Mouse (Mus musculus): ENCODE data around the gene Usp8.

Usp8 gene

GRCm38 (mm10) chr2:126706759-126707437, at the start of gene Usp8:
Gene Usp8 (plus strand): TSS chr2:126707328.
- peak; percentile 97 for DNase-seq

- peak; percentile 27 for DNase-seq
These were observed 43.6 kb upstream of the Usp8 start for GRCm38 (mm10) chr2:126663481-126663880.

GRCm38 (mm10) chr2:126665984-126666383, 41.1 kb upstream of the Usp8 start:
- DNase-seq: no peak

- DNase-seq: no peak
These were observed 38.4 kb upstream of the Usp8 start for GRCm38 (mm10) chr2:126668621-126669252.

GRCm38 (mm10) chr2:126673317-126674242, 33.5 kb upstream of the Usp8 start:
- DNase-seq: no peak

GRCm38 (mm10) chr2:126674441-126675168, 32.5 kb upstream of the Usp8 start:
- no peak for DNase-seq

- peak; percentile 87 for DNase-seq
These were observed 31.7 kb upstream of the Usp8 start for GRCm38 (mm10) chr2:126675169-126676121.

GRCm38 (mm10) chr2:126676122-126676515, 31.0 kb upstream of the Usp8 start, which contains the start of gene Gabpb1:
Gene Gabpb1 (minus strand): TSS chr2:126676337.
- DNase-seq: peak; percentile 30

- DNase-seq: no peak
These were observed 29.8 kb upstream of the Usp8 start for GRCm38 (mm10) chr2:126677366-126677765.

- no peak for DNase-seq
These were observed 24.8 kb upstream of the Usp8 start for GRCm38 (mm10) chr2:126682333-126682732.

GRCm38 (mm10) chr2:126682937-126683336, 24.2 kb upstream of the Usp8 start:
- no peak for DNase-seq

GRCm38 (mm10) chr2:126691290-126691689, 15.8 kb upstream of the Usp8 start:
- DNase-seq: no peak

- no peak for DNase-seq
These were observed 11.8 kb upstream of the Usp8 start for GRCm38 (mm10) chr2:126695285-126695684.

- no peak for DNase-seq
These were observed 281 bp downstream of the Usp8 start for GRCm38 (mm10) chr2:126707438-126707779.

GRCm38 (mm10) chr2:126708361-126708760, 1.2 kb downstream of the Usp8 start:
- DNase-seq: no peak

- DNase-seq: no peak
These were observed 5.4 kb downstream of the Usp8 start for GRCm38 (mm10) chr2:126712526-126712925.

- DNase-seq: no peak
These were observed 5.8 kb downstream of the Usp8 start for GRCm38 (mm10) chr2:126712950-126713349.

- DNase-seq: no peak
These were observed 22.1 kb downstream of the Usp8 start for GRCm38 (mm10) chr2:126729207-126729606.

GRCm38 (mm10) chr2:126730502-126730901, 23.4 kb downstream of the Usp8 start:
- no peak for DNase-seq

GRCm38 (mm10) chr2:126735339-126736073, 28.4 kb downstream of the Usp8 start:
- DNase-seq: peak; percentile 23

- no peak for DNase-seq
These were observed 33.2 kb downstream of the Usp8 start for GRCm38 (mm10) chr2:126740314-126740713.

Measured in cerebellum, adult 9-10 months (tissue).